In genomic region chr14:54687251-54687650, GRCm38 (mm10) we compare ENCODE assay signal across 8 mouse cellular contexts. TPM values are rescaled to one million over a fixed set of nuclear protein-coding genes. Genes with fewer than 3 reads are reported as not detected.
DNase-seq lines count a peak whose midpoint lies in the region; ATAC-seq and TF ChIP-seq lines count a peak whose summit lies in the region.

No protein-coding gene starts in this region.

- H3K9me3 ChIP-seq in liver, embryonic 11.5 days (ENCODE audit: control insufficient read depth, low read length), result no peaks in the 10 kb centered on the region
- H3K9me3 ChIP-seq in stomach, postnatal 0 days (ENCODE audit: control insufficient read depth, low read length), result no peaks in the 10 kb centered on the region

- H3K4me1 ChIP-seq in cerebellum, adult 2 months (ENCODE audit: control insufficient read depth, insufficient read depth, low read length), result peaks cover 5% of the 10 kb centered on the region; the same call in 1 of the 2 replicates
- H3K4me1 ChIP-seq in spleen, adult 2 months (ENCODE audit: control insufficient read depth, insufficient read depth, insufficient read length), result no peaks in the 10 kb centered on the region; the same call in 1 of the 2 replicates
- peaks cover 19% of the 10 kb centered on the region for H3K4me1 ChIP-seq in liver, embryonic 11.5 days (replicated peaks; ENCODE audit: control insufficient read depth, insufficient read depth, low read length)
- no peaks in the 10 kb centered on the region for H3K4me1 ChIP-seq in stomach, postnatal 0 days (replicated peaks; ENCODE audit: control insufficient read depth, insufficient read depth)

- no peak for TF ChIP-seq EP300 in stomach, postnatal 0 days (optimal IDR thresholded peaks at IDR 0.05)

- H3K27me3 ChIP-seq in cerebellum, adult 2 months (ENCODE audit: control insufficient read depth, insufficient read depth, low read length), result no peaks in the 10 kb centered on the region
- H3K27me3 ChIP-seq in spleen, adult 2 months (ENCODE audit: control insufficient read depth, insufficient read depth, low read length), result no peaks in the 10 kb centered on the region
- no peaks in the 10 kb centered on the region for H3K27me3 ChIP-seq in liver, embryonic 11.5 days (replicated peaks; ENCODE audit: control insufficient read depth, insufficient read depth, low read length)
- no peaks in the 10 kb centered on the region for H3K27me3 ChIP-seq in stomach, postnatal 0 days (ENCODE audit: control insufficient read depth, insufficient read depth, low read length)

- peaks cover 15% of the 10 kb centered on the region for H3K36me3 ChIP-seq in spleen, adult 2 months (ENCODE audit: control insufficient read depth, insufficient read depth, low read length)
- H3K36me3 ChIP-seq in liver, embryonic 11.5 days (ENCODE audit: control insufficient read depth, insufficient read depth, low read length), result peaks cover 27% of the 10 kb centered on the region; the same call in 1 of the 2 replicates
- peaks cover 3% of the 10 kb centered on the region; the same call in 1 of the 2 replicates for H3K36me3 ChIP-seq in stomach, postnatal 0 days (ENCODE audit: control insufficient read depth, insufficient read depth, low read length)

- no peak overlapping the region for H3K27ac ChIP-seq in cerebellum, adult 2 months (ENCODE audit: insufficient read depth, low read length)
- peak overlapping the region; percentile 80 for H3K27ac ChIP-seq in spleen, adult 2 months (ENCODE audit: insufficient read depth, low read length)
- peak overlapping the region; percentile 97; the same call in 1 of the 2 replicates for H3K27ac ChIP-seq in liver, embryonic 11.5 days (ENCODE audit: low read depth, low read length)
- peak overlapping the region; percentile 46; the same call in 1 of the 2 replicates for H3K27ac ChIP-seq in stomach, postnatal 0 days (replicated peaks)

- peak overlapping the region; percentile 68 for H3K4me2 ChIP-seq in liver, embryonic 11.5 days
- peak overlapping the region; percentile 60 for H3K4me2 ChIP-seq in stomach, postnatal 0 days (replicated peaks; ENCODE audit: low read depth)

- peak overlapping the region; percentile 59 for H3K4me3 ChIP-seq in cerebellum, adult 2 months (replicated peaks; ENCODE audit: insufficient read depth, low read depth, low read length)
- peak overlapping the region; percentile 75 for H3K4me3 ChIP-seq in spleen, adult 2 months (ENCODE audit: extremely low read depth, insufficient read depth, insufficient read length)
- H3K4me3 ChIP-seq in liver, embryonic 11.5 days (ENCODE audit: low read depth, low read length), result peak overlapping the region; percentile 82
- peak overlapping the region; percentile 96 for H3K4me3 ChIP-seq in stomach, postnatal 0 days (ENCODE audit: low read depth, low read length)

- 2% methylated on average over 8 of the region's 8 CpGs for WGBS in cerebellum, adult 2 months
- WGBS in spleen, adult 2 months, result 1% methylated on average over 8 of the region's 8 CpGs
- WGBS in liver, embryonic 11.5 days, result 5% methylated on average over 8 of the region's 8 CpGs
- WGBS in stomach, postnatal 0 days, result 1% methylated on average over 8 of the region's 8 CpGs

- no peak for TF ChIP-seq POLR2A in cerebellum, adult 2 months (IDR thresholded peaks at IDR 0.05; ENCODE audit: borderline replicate concordance, insufficient read depth, low read length)
- TF ChIP-seq POLR2A in spleen, adult 2 months (IDR thresholded peaks at IDR 0.05; ENCODE audit: low read depth, low read length), result no peak

- DNase-seq in cerebellum, adult 2 months, result no peak
- no peak for DNase-seq in cerebellum, adult 11 months
- no peak for DNase-seq in spleen, adult 2 months (ENCODE audit: low read depth in 1 of 2, low spot score in 2 of 2)
- no peak for DNase-seq in spleen, postnatal 4 days (ENCODE audit: low spot score in 2 of 2)
- no peak for DNase-seq in liver, embryonic 11.5 days (ENCODE audit: low spot score)
- no peak for DNase-seq in stomach, postnatal 0 days (ENCODE audit: low spot score)
- DNase-seq in gastrocnemius, postnatal 36 days, result no peak
- no peak for DNase-seq in cerebellum, adult 11-12 months

- TF ChIP-seq CTCF in cerebellum, adult 2 months (IDR thresholded peaks at IDR 0.05; ENCODE audit: borderline replicate concordance, insufficient read depth, low read depth, low read length), result no peak
- no peak for TF ChIP-seq CTCF in spleen, adult 2 months (IDR thresholded peaks at IDR 0.05; ENCODE audit: extremely low read depth, insufficient read depth, insufficient read length, insufficient replicate concordance)
- TF ChIP-seq CTCF in stomach, postnatal 0 days (IDR thresholded peaks at IDR 0.05; ENCODE audit: low read depth), result no peak

- ATAC-seq in liver, embryonic 11.5 days (replicated peaks; ENCODE audit: low FRiP score), result no peak
- no peak for ATAC-seq in stomach, postnatal 0 days (ENCODE audit: low FRiP score, low TSS enrichment)

- H3K9ac ChIP-seq in liver, embryonic 11.5 days (ENCODE audit: low read depth, low read length), result peak overlapping the region; percentile 95
- H3K9ac ChIP-seq in stomach, postnatal 0 days (ENCODE audit: low read length), result peak overlapping the region; percentile 70

- intact Hi-C loops in gastrocnemius, postnatal 36 days (cut with DNase I), result loop anchor here (5.0 kb wide), 1 partner anchor 35 kb away; no protein-coding TSS in a partner anchor

RNA-seq across cellular contexts. Expression of gene Acin1, which starts 0.5 kb away (rescaled TPM):
- polyA plus RNA-seq in cerebellum, adult 2 months (2012; rRNA removed), result 199 and 207 TPM in 2 replicates
- polyA plus RNA-seq in spleen, adult 2 months (2012; rRNA removed), result 126 and 130 TPM in 2 replicates
- polyA plus RNA-seq in liver, embryonic 11.5 days (2014; fragmentation: Nextera tagmentation; extraction: Ambion mirVana), result 98.8 and 109 TPM in 2 replicates
- 37.0 and 46.9 TPM in 2 replicates for polyA plus RNA-seq in stomach, postnatal 0 days (2015; fragmentation: Nextera tagmentation; extraction: Ambion mirVana)
- 10 to 100 TPM; 63.7 to 64.2 TPM for total RNA-seq in gastrocnemius, postnatal 36 days (2021)

RNA-seq across cellular contexts. Expression of gene 1700123O20Rik, which starts 1.2 kb away (rescaled TPM):
- 45.2 and 51.0 TPM in 2 replicates for polyA plus RNA-seq in cerebellum, adult 2 months (2012; rRNA removed)
- polyA plus RNA-seq in spleen, adult 2 months (2012; rRNA removed), result 32.9 and 66.9 TPM in 2 replicates
- 76.1 and 81.1 TPM in 2 replicates for polyA plus RNA-seq in liver, embryonic 11.5 days (2014; fragmentation: Nextera tagmentation; extraction: Ambion mirVana)
- 60.8 and 61.7 TPM in 2 replicates for polyA plus RNA-seq in stomach, postnatal 0 days (2015; fragmentation: Nextera tagmentation; extraction: Ambion mirVana)
- total RNA-seq in gastrocnemius, postnatal 36 days (2021), result 10 to 100 TPM in 1 of 2 experiments, 1 to 10 TPM in 1; 7.4 to 11.3 TPM

RNA-seq across cellular contexts. Expression of gene Gm29776, which starts 11.4 kb away (rescaled TPM):
- 0.03 and 0.08 TPM in 2 replicates for polyA plus RNA-seq in cerebellum, adult 2 months (2012; rRNA removed)
- polyA plus RNA-seq in spleen, adult 2 months (2012; rRNA removed), result 0.04 and 0.07 TPM in 2 replicates
- polyA plus RNA-seq in liver, embryonic 11.5 days (2014; fragmentation: Nextera tagmentation; extraction: Ambion mirVana), result 0.07 TPM in 1 of 2 replicates, not detected in the other
- 0.08 and 0.11 TPM in 2 replicates for polyA plus RNA-seq in stomach, postnatal 0 days (2015; fragmentation: Nextera tagmentation; extraction: Ambion mirVana)
- not detected for total RNA-seq in gastrocnemius, postnatal 36 days (2021)

RNA-seq across cellular contexts. Expression of gene Cebpe, which starts 24.7 kb away (rescaled TPM):
- polyA plus RNA-seq in cerebellum, adult 2 months (2012; rRNA removed), result 0.08 TPM in 2 replicates
- 5.2 and 5.9 TPM in 2 replicates for polyA plus RNA-seq in spleen, adult 2 months (2012; rRNA removed)
- polyA plus RNA-seq in liver, embryonic 11.5 days (2014; fragmentation: Nextera tagmentation; extraction: Ambion mirVana), result 2.0 and 3.1 TPM in 2 replicates
- polyA plus RNA-seq in stomach, postnatal 0 days (2015; fragmentation: Nextera tagmentation; extraction: Ambion mirVana), result 0.10 TPM in 1 of 2 replicates, not detected in the other
- total RNA-seq in gastrocnemius, postnatal 36 days (2021), result not detected

RNA-seq across cellular contexts. Expression of gene Cdh24, which starts 46.1 kb away (rescaled TPM):
- 7.6 and 10.3 TPM in 2 replicates for polyA plus RNA-seq in cerebellum, adult 2 months (2012; rRNA removed)
- polyA plus RNA-seq in spleen, adult 2 months (2012; rRNA removed), result 7.3 and 10.8 TPM in 2 replicates
- 1.7 and 1.9 TPM in 2 replicates for polyA plus RNA-seq in liver, embryonic 11.5 days (2014; fragmentation: Nextera tagmentation; extraction: Ambion mirVana)
- polyA plus RNA-seq in stomach, postnatal 0 days (2015; fragmentation: Nextera tagmentation; extraction: Ambion mirVana), result 0.63 and 0.68 TPM in 2 replicates
- total RNA-seq in gastrocnemius, postnatal 36 days (2021), result under 1 TPM; 0.36 to 0.59 TPM
